Mouse (Mus musculus) cerebellum, postnatal 10 days (tissue): ENCODE results near the gene Abcc3.

ENCODE experiments used
- DNase-seq, 2 experiments: peaks; one replicate each; pipeline ENCODE4 v3.0.0; 2021; ENCODE audit warnings: mixed read lengths in 2 of 2

Gene Abcc3

GRCm38 (mm10) chr11:94392672-94393109 lies at the start of gene Abcc3:
TSS of gene Abcc3 (minus strand) at chr11:94392997.
- no peak for DNase-seq

- peak in 1 of 2 experiments; percentile 8 for DNase-seq
Observed at GRCm38 (mm10) chr11:94441752-94442151, 49.0 kb upstream of the Abcc3 start.

GRCm38 (mm10) chr11:94441122-94441521 lies 48.3 kb upstream of the Abcc3 start:
- peak in 1 of 2 experiments; percentile 44 for DNase-seq

GRCm38 (mm10) chr11:94440421-94440820 lies 47.6 kb upstream of the Abcc3 start:
- no peak for DNase-seq

- DNase-seq: peak; percentile 55 to 60
Observed at GRCm38 (mm10) chr11:94429011-94429651, 36.3 kb upstream of the Abcc3 start.

- DNase-seq: peak; percentile 85 to 90
Observed at GRCm38 (mm10) chr11:94428091-94428835, 35.5 kb upstream of the Abcc3 start.

- DNase-seq: peak in 1 of 2 experiments; percentile 13
Observed at GRCm38 (mm10) chr11:94425656-94426055, 32.9 kb upstream of the Abcc3 start.

- peak in 1 of 2 experiments; percentile 12 for DNase-seq
Observed at GRCm38 (mm10) chr11:94425215-94425614, 32.4 kb upstream of the Abcc3 start.

GRCm38 (mm10) chr11:94424380-94424779 lies 31.6 kb upstream of the Abcc3 start:
- no peak for DNase-seq

GRCm38 (mm10) chr11:94423855-94424254 lies 31.1 kb upstream of the Abcc3 start:
- peak; percentile 87 to 88 for DNase-seq

- DNase-seq: no peak
Observed at GRCm38 (mm10) chr11:94420991-94421390, 28.2 kb upstream of the Abcc3 start.

GRCm38 (mm10) chr11:94420325-94420724 lies 27.5 kb upstream of the Abcc3 start:
- DNase-seq: peak; percentile 69 to 71

- DNase-seq: peak in 1 of 2 experiments; percentile 41
Observed at GRCm38 (mm10) chr11:94419004-94419727, 26.4 kb upstream of the Abcc3 start.

GRCm38 (mm10) chr11:94414042-94414441 lies 21.2 kb upstream of the Abcc3 start:
- peak in 1 of 2 experiments; percentile 9 for DNase-seq

- DNase-seq: peak; percentile 92 to 94
Observed at GRCm38 (mm10) chr11:94413516-94413915, 20.7 kb upstream of the Abcc3 start.

- DNase-seq: peak in 1 of 2 experiments; percentile 40
Observed at GRCm38 (mm10) chr11:94412998-94413469, 20.2 kb upstream of the Abcc3 start.

- DNase-seq: peak in 1 of 2 experiments; percentile 23
Observed at GRCm38 (mm10) chr11:94412562-94412961, 19.8 kb upstream of the Abcc3 start.

- peak; percentile 79 to 81 for DNase-seq
Observed at GRCm38 (mm10) chr11:94407803-94408321, 15.1 kb upstream of the Abcc3 start.

GRCm38 (mm10) chr11:94405348-94405747 lies 12.6 kb upstream of the Abcc3 start:
- no peak for DNase-seq

GRCm38 (mm10) chr11:94404641-94405260 lies 12.0 kb upstream of the Abcc3 start:
- DNase-seq: peak; percentile 92 to 95

GRCm38 (mm10) chr11:94404178-94404577 lies 11.4 kb upstream of the Abcc3 start:
- peak; percentile 41 to 44 for DNase-seq

GRCm38 (mm10) chr11:94403757-94404156 lies 11.0 kb upstream of the Abcc3 start:
- DNase-seq: peak in 1 of 2 experiments; percentile 45
